Mouse (Mus musculus): ENCODE data around the gene Tmem200b.
A peak's percentile ranks its signal among the peaks of the same experiment; 100 is the strongest.

DNA sequence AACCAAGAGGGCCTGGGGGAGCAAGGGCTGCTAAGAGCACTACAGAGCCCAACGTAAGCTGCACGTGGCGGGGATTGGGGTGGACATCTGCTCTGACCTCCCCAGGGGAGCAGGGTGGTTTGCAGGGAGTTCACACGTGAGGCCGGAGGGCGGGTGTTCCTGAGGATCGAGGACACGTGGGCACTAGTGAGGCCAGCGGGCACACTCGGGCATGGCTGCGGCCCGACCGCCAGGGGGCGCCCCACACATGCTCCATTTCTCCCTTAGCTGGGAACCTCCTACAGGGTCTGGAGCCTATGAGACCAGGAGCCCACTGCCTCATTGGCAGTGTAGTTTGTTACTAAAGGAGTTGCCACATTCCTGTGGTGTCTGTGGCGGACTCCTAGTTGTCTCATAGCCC is 5.1 kb upstream of the Tmem200b start:
- TF ChIP-seq POLR2A (IDR thresholded peaks at IDR 0.05; ENCODE audit: borderline replicate concordance, insufficient read depth, low read length), result no peak
- TF ChIP-seq CTCF (IDR thresholded peaks at IDR 0.05; ENCODE audit: borderline replicate concordance, insufficient read depth, low read depth, low read length), result peak; percentile 81

All from cerebellum, adult 2 months (tissue).